Mouse (Mus musculus): Measurements from ENCODE around the gene Mr1.
"Not testable (repeated sequence)": the region's sequence is repeated elsewhere in the genome, so short reads cannot be mapped to it uniquely, and the experiment has no call there.

DNA sequence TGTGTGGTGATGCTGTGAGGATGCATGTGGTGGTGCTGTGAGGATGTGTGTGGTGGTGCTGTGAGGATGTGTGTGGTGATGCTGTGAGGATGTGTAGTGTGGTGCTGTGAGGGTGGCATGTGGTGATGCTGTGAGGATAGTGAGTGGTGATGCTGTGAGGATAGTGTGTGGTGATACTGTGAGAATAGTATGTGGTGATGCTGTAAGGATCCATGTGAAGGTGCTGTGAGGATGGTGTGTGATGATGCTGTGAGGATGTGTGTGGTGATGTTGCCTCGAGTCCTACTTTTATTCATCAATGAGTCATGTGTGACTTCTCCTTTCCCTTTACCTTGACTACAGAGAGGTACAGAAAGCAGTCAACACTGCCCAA lies 27.0 kb upstream of the Mr1 start:
- TF ChIP-seq CTCF (IDR thresholded peaks at IDR 0.05; ENCODE audit: low read depth, low read length); POLR2A (IDR thresholded peaks at IDR 0.05; ENCODE audit: extremely low read depth, insufficient read depth, low read length): not testable (repeated sequence)

Data from liver, adult 2 months (tissue).